Mouse (Mus musculus): Measurements from ENCODE around the gene 1110025L11Rik. TPM values are rescaled to one million over a fixed set of nuclear protein-coding genes. Genes with fewer than 3 reads are reported as not detected.

The 1110025L11Rik gene
- polyA plus RNA-seq, 1 experiment from 2014 or later = not detected

Other genes with a start within 250 kb of the 1110025L11Rik start
- not detected in 2 replicates for gene Krtap15, start 243.8 kb downstream of the 1110025L11Rik start, polyA plus RNA-seq (2014; fragmentation: Nextera tagmentation; extraction: Ambion mirVana)
- gene Krtap14, start 237.9 kb downstream of the 1110025L11Rik start, polyA plus RNA-seq (2014; fragmentation: Nextera tagmentation; extraction: Ambion mirVana) = not detected in 2 replicates
- gene Krtap19-1, start 194.6 kb downstream of the 1110025L11Rik start, polyA plus RNA-seq (2014; fragmentation: Nextera tagmentation; extraction: Ambion mirVana) = not detected in 2 replicates
- not detected in 2 replicates for gene Krtap19-2, start 189.7 kb downstream of the 1110025L11Rik start, polyA plus RNA-seq (2014; fragmentation: Nextera tagmentation; extraction: Ambion mirVana)
- not detected in 2 replicates for gene Krtap19-3, start 186.0 kb downstream of the 1110025L11Rik start, polyA plus RNA-seq (2014; fragmentation: Nextera tagmentation; extraction: Ambion mirVana)
- gene Krtap19-4, start 178.9 kb downstream of the 1110025L11Rik start, polyA plus RNA-seq (2014; fragmentation: Nextera tagmentation; extraction: Ambion mirVana) = not detected in 2 replicates
- gene Krtap19-5, start 167.5 kb downstream of the 1110025L11Rik start, polyA plus RNA-seq (2014; fragmentation: Nextera tagmentation; extraction: Ambion mirVana) = not detected in 2 replicates
- not detected in 2 replicates for gene Krtap19-9b, start 131.7 kb downstream of the 1110025L11Rik start, polyA plus RNA-seq (2014; fragmentation: Nextera tagmentation; extraction: Ambion mirVana)
- gene Krtap16-3, start 101.1 kb downstream of the 1110025L11Rik start, polyA plus RNA-seq (2014; fragmentation: Nextera tagmentation; extraction: Ambion mirVana) = not detected in 2 replicates
- not detected in 2 replicates for gene Krtap22-2, start 53.2 kb downstream of the 1110025L11Rik start, polyA plus RNA-seq (2014; fragmentation: Nextera tagmentation; extraction: Ambion mirVana)
- not detected in 2 replicates for gene Gm10229, start 48.7 kb downstream of the 1110025L11Rik start, polyA plus RNA-seq (2014; fragmentation: Nextera tagmentation; extraction: Ambion mirVana)
- not detected in 2 replicates for gene Krtap6-1, start 32.3 kb downstream of the 1110025L11Rik start, polyA plus RNA-seq (2014; fragmentation: Nextera tagmentation; extraction: Ambion mirVana)
- not detected in 2 replicates for gene Gm10228, start 22.5 kb downstream of the 1110025L11Rik start, polyA plus RNA-seq (2014; fragmentation: Nextera tagmentation; extraction: Ambion mirVana)
- gene Krtap6-5, start 16.1 kb downstream of the 1110025L11Rik start, polyA plus RNA-seq (2014; fragmentation: Nextera tagmentation; extraction: Ambion mirVana) = not detected in 2 replicates
- not detected in 2 replicates for gene Krtap6-3, start 20.0 kb upstream of the 1110025L11Rik start, polyA plus RNA-seq (2014; fragmentation: Nextera tagmentation; extraction: Ambion mirVana)
- gene Gm6358, start 76.8 kb upstream of the 1110025L11Rik start, polyA plus RNA-seq (2014; fragmentation: Nextera tagmentation; extraction: Ambion mirVana) = not detected in 2 replicates
- not detected in 2 replicates for gene Gm10061, start 87.1 kb upstream of the 1110025L11Rik start, polyA plus RNA-seq (2014; fragmentation: Nextera tagmentation; extraction: Ambion mirVana)
- gene Gm9789, start 94.0 kb upstream of the 1110025L11Rik start, polyA plus RNA-seq (2014; fragmentation: Nextera tagmentation; extraction: Ambion mirVana) = not detected in 2 replicates
- not detected in 2 replicates for gene Gm7735, start 105.5 kb upstream of the 1110025L11Rik start, polyA plus RNA-seq (2014; fragmentation: Nextera tagmentation; extraction: Ambion mirVana)
- not detected in 2 replicates for gene 1110057P08Rik, start 110.7 kb upstream of the 1110025L11Rik start, polyA plus RNA-seq (2014; fragmentation: Nextera tagmentation; extraction: Ambion mirVana)
- not detected in 2 replicates for gene Krtap20-2, start 141.9 kb upstream of the 1110025L11Rik start, polyA plus RNA-seq (2014; fragmentation: Nextera tagmentation; extraction: Ambion mirVana)

Measured in forebrain, embryonic 11.5 days (tissue).